Mouse (Mus musculus) T-cell, adult 2 months (primary cell): Measurements from ENCODE around the gene P3h1.
"Not testable (repeated sequence)": the region's sequence is repeated elsewhere in the genome, so short reads cannot be mapped to it uniquely, and the experiment has no call there.

Experiments used
- DNase-seq: peaks from one replicate; pipeline ENCODE4 v3.0.0; 2022; ENCODE audit warnings: low spot score

The P3h1 gene

DNA sequence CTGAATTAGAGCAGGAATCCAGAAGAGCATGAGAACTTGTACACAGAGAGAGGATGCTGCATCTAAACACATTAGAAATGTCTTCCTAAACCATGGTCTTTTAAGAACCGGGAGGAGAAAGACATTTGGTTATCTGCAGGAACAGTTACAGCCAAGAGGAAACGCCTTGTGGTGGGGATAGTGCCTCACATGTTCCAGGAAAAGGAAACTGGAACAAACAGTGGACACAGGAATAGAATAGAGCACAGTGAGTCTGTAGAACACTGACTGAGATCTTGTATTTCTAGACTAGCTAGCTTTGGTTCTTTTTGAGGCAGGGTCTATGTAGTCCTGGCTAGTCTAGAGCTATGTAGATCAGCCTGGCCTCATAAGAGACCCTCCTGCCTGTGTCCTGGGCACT is 42.5 kb downstream of the P3h1 start:
- DNase-seq, result no peak

DNA sequence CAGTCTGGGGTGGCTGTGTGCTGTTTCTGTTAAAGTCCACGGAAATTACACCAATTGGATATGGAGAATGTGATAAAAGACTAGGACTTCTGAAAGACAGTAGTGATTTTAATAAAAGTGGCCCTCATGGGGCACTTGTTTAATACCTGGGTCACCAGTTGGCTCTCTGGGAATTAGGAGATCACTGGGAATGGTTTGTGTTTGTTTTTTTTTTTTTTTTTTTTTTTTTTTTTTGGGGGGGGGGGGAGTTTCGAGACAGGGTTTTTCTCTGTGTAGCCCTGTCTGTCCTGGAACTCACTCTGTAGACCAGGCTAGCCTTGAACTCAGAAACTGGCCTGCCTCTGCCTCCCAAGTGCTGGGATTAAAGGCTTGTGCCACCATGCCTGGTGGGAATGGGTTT is 43.0 kb downstream of the P3h1 start:
- no peak for DNase-seq

DNA sequence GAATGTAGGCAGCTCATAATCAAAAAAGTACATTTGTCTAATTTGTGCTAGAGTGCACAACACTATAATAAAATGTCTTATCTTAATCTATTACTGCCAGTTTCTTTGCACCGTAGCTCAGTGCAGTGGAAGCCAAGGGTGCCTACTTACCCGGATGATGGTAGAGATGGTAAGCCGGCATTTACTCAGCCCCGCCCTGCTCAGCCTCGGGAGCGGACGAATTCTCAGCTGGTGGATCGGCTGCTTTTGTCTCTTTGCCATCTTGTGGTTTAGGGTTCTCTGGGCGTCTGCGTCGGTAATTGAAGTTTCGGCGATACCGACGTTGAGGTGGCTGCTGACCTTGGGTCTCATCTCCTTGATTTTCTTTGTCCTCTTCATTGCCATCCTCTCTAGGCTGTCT is 46.1 kb downstream of the P3h1 start:
- DNase-seq, result not testable (repeated sequence)

DNA sequence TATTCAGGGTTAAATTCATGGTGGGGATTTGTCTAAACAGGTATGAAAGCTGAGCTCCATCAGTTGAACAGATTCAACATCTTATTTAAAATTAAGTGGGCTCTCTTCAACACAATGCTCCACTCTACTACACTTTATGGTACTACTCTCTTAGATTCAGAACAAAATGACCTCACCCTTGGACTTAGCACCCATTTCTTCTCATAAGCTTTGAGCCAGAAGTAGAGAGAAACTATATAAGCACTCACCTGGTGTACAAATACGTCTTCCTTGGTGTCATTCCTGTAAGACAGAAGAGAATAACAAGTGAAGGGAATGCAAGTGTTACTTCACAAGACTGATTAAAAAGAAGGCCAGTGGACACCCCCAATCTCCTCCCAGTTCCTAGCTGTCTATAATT is 52.1 kb downstream of the P3h1 start:
- DNase-seq, result no peak

DNA sequence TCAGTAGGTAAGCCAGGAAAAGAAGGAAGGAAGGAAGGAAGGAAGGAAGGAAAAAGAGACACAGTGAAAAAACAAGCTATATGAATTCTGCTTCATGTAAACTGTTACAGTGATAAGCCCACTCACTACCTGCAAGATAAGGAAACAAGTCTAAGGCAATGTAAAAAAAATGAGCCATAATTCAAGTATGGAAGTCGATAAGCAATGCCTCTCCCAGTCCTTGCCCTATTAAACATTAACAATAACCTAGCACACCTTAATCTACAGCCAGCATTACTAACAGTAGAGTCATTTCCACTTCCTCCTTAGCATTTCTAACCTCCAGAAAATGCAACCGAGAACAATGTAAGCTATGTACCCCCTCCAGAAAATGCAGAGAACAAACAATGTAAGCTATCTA is 52.6 kb downstream of the P3h1 start:
- no peak for DNase-seq

DNA sequence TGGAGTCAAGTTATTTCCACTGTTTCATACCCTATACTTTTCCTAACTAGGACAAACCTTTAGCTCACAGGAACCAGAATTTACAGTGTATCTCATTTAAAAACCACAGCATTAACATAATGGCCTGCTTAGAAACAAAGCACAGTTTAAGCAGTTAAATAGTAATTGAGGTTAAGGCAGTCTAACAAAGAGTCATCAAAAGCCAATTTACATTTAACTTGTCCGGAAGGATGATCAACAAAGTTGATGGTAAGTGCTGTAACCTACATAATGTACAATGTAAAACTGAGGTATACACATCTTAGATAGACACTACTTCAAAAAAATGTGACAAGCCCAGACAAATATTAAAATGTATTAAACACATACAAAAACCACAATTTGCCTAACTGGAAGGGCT is 59.2 kb downstream of the P3h1 start:
- no peak for DNase-seq

DNA sequence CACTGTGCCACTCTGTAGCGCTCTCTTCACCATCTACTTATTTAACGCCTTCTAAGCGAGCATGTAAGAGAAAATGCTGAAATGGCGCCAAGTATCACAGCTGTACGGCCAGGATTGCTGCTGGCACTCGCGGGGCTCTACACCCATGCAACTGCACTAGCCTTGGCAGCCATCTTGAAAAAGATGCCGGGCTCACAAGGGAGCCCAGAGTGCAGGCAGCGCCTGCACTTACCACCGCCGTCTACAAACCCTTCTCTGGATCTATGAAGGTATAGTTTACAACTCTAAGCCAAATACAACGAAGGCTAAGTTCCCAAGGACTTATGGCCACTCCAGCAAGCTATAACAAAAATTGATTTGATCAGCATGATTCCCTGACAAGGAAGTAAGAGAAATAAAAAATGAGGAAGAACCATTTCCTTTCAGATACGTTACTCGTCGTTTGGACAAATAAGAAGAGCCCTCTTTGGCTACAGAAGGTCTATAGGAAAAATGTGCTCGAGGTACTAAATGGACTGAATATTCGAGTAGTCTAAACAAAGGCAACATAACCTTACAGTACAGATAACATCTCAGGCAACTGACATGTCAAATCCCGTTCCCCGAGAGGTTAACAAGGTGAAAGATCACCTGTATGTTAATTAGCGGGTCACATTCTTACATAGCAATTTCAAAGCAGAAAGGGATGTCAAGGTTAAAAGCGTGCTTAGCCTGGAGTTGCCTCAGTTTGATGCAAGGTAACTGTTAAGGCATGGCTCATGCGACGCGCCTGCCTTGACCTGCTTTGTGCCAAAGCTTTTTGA is 60.3 kb downstream of the P3h1 start:
- peak; percentile 49 for DNase-seq

DNA sequence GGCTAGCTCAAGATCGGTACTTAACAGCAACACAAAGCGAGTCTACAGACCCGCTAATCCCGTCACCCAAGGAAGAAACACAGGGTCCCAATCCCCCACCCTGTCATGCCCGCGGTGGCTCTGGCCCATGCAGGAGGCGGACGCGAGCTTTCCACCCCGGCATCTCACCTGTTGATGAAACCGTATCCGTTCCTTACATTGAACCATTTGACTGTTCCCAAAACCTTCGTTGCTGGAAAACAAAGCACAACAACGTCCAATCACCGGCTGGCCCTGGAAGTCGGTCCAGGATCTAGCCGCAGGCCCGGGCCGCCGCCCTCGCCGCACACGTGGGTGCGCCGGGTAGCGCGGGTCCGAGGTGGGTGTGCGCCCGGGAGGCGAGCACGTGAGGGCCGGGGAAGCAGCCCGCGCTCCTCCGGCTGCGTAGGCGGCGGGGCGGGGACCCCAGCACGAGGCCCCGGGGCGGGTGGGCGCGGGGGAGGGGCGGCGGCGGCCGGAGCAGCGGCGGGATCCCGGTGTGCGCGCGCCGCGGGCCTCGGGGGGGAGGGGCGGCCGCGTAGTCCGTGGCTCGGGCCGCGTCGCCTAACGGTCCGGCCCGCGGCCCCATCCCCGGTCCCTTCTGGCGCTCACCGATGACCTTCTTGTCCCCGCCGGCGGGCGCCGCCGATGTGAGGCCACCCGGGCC is 61.0 kb downstream of the P3h1 start:
- DNase-seq, result peak; percentile 21

DNA sequence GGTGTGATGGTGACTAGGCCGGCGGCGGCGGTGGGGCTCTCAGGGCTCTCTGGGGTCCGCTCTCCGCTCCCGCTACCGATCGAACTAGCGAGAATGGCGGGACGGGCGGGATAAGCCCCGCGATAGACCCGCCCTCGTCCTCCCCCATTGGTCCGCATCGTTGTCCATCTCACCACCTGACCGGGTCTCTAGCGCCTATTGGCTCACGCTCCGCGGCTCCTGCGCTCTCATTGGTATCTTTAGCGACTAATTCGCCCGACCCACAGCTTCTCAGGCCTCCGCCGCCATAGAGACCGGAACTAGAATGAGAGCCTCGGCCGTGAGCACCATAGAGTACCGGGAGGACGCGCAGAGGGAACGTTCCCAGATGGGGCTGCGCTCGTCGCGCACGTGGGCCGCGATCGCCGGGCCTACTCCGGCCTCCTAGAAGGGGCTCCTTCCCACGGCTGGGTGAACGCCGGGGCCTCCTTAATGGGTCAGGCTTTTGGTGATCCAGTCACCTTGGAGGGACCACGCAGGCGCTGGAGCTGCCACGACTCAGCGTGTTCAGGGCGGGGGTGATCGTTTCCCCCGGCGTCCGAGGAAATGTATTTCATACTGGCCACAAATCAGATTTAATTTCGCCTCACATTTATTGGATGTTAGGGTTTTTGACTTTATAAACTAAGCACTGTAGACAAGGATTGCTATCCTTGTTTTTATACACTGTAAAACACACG is 61.9 kb downstream of the P3h1 start, which contains the start of gene Ybx1:
Ybx1 (minus strand) TSS at position 190 of the 719 bp plus-strand sequence.
- DNase-seq, result peak; percentile 97

DNA sequence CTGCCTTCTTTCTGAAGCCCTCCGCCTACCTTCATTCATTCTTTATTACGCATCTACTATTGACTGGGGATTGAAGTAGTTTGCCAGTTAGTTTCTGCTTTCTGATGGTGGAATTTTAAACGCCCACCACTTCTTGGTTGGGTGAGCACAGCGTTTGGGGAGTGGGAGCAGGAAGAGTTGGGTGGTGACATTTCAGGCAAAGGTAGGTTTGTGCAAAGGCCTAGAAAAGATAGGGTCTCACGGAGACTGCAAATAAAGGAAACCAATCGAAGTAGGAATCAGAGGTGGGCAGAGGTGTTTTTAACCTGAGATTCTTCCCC is 62.4 kb downstream of the P3h1 start:
- DNase-seq, result no peak

DNA sequence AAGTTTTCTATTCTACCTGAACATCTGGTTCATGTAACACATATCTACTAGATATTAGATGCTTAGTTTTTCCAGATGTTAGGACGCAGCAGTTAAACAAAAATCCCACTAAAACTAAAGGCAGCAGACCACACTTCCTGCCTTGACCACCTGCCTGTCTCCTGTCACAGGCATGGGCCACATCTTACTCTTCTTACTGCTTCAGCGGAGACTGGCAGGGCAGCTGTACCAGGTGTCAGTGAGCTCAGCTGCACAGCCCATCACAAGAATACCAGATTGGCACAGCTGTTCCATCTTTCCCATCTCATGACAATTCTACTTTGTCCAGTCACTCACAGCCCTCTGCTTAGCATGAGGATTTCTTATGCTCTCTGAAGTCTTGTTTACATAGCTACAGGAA is 64.6 kb downstream of the P3h1 start:
- DNase-seq, result no peak
